Mouse (Mus musculus) liver, embryonic 14.5 days (tissue): ENCODE measurements around the gene Pnp2.

Source experiments
- CTCF ChIP-seq: IDR thresholded peaks from 2 replicates; pipeline ENCODE4 v1.5.1; 2016; ENCODE audit warnings: antibody characterized with exemption, low read depth, control low read depth
- EP300 ChIP-seq: IDR thresholded peaks from 2 replicates; pipeline ENCODE4 v1.6.1; 2016; ENCODE audit warnings: antibody characterized with exemption, low read depth

GRCm38 (mm10) chr14:50911356-50911755 is 44.4 kb upstream of the Pnp2 start:
- no peak for TF ChIP-seq CTCF
- no peak for TF ChIP-seq EP300
